Mouse (Mus musculus) skeletal muscle tissue, adult 2 months (tissue): ENCODE results near the gene Wfdc11.
"Not testable (repeated sequence)": the region's sequence is repeated elsewhere in the genome, so short reads cannot be mapped to it uniquely, and the experiment has no call there.

Source experiments
- DNase-seq: peaks from one replicate; pipeline ENCODE4 v3.0.0-alpha.2; 2012; ENCODE audit warnings: low read depth, low spot score

The Wfdc11 gene

DNA sequence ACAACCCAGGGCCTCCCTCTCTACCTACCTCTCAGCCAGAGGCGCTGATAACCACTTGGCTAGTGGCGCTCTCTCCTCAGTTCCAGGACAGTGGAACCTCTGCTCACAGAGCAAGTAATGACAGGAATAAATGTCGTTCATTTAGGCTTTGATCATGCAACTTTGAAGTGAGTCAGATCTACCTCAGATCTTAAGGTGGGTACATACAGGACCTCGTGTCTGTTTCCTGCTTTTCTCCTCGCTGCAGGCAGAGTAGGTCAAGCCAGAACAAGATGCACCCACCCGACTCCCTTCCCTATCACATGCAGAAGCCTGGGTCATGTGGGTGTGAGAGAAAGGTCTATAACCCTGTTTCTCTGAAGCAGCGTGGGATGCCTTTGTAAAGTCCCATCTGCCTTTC is at the start of gene Wfdc11:
Gene Wfdc11 (minus strand): TSS at position 101 of the 400 bp plus-strand sequence.
- DNase-seq = no peak

DNA sequence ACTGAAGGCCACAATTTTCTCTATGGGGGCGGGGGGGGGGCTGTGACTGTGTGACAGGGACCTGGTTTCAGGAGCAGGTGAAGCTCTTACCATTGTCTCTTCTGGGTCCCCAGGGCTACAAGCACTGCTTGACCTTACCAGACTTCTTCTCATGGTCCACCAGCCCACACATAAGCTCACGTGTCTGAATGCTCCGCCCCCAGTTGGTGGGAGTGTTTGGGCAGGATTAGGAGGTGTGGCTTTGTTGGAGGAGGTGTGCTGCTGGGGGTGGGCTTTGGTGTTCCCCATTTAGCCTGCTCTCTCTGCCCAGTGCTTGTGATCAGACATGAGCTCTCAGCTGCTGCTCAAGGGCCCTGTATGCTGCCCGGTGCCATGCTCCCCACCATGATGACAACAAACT is 49.4 kb upstream of the Wfdc11 start:
- no peak for DNase-seq

DNA sequence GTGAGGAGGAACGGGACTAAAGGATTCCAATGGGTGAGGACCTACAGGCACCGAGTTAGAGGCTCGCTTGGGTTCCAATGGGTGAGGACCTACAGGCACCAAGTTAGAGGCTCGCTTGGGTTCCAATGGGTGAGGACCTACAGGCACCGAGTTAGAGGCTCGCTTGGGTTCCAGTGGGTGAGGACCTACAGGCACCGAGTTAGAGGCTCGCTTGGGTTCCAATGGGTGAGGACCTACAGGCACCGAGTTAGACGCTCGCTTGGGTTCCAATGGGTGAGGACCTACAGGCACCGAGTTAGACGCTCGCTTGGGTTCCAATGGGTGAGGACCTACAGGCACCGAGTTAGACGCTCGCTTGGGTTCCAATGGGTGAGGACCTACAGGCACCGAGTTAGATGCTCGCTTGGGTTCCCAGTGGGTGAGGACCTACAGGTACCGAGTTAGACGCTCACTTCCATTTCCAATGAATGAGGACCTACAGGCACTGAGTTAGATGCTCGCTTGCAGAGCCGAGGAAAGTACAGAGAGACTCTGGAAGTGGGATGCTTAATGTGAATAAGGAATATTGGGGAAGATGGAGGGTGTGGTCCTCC is 42.4 kb upstream of the Wfdc11 start:
- not testable (repeated sequence) for DNase-seq

GRCm38 (mm10) chr2:164715005-164715404 is 41.1 kb upstream of the Wfdc11 start, which contains the start of gene Spint5:
Gene Spint5, plus strand, starts transcription at chr2:164715305.
- no peak for DNase-seq

GRCm38 (mm10) chr2:164705991-164706390 is 32.1 kb upstream of the Wfdc11 start:
- no peak for DNase-seq

GRCm38 (mm10) chr2:164705328-164705727 is 31.4 kb upstream of the Wfdc11 start:
- no peak for DNase-seq

DNA sequence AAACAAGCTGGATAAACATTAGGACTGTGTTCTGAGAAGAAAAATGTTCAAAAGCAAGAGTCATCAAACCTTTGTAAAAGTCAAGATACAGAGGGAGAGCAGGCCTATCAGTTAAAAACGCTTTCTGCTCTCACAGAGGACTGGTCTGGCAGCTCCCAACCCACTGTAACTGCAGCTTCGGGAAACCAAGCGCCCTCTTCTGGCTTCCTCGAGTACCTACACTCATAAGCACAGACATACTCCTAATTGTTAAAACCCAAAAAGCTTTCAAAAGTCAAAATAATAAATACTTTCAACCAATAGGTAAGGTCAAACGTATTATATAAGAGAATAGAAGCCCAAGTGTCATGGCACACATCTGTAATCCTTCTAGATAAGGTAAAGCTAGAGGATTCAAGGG is 30.3 kb upstream of the Wfdc11 start:
- DNase-seq = no peak

- no peak for DNase-seq
Measured at GRCm38 (mm10) chr2:164701761-164702160, 27.9 kb upstream of the Wfdc11 start.

- DNase-seq = no peak
Measured at GRCm38 (mm10) chr2:164700959-164701358, 27.1 kb upstream of the Wfdc11 start.

DNA sequence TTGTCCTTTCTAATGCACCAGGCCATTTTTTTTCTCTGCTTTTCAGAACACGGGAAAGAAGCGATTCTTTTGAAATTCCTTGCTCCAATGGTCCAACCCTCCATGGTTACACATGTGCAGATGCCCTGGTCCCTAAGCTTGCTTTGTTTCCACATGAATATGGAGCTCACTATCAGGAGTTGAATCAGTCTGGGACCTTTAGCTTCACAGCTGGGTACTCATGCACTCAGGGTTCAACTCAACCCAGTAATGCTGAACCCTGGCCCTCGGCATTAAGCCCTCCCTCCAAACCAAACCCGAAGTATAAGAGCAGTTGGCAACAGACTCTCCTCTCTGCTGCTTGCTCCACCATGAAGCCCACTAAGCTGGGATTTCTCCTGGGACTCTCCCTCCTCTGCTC is 24.3 kb upstream of the Wfdc11 start, which contains the start of gene Spint4:
Gene Spint4 (plus strand): TSS at position 301 of the 400 bp plus-strand sequence.
- DNase-seq = no peak

DNA sequence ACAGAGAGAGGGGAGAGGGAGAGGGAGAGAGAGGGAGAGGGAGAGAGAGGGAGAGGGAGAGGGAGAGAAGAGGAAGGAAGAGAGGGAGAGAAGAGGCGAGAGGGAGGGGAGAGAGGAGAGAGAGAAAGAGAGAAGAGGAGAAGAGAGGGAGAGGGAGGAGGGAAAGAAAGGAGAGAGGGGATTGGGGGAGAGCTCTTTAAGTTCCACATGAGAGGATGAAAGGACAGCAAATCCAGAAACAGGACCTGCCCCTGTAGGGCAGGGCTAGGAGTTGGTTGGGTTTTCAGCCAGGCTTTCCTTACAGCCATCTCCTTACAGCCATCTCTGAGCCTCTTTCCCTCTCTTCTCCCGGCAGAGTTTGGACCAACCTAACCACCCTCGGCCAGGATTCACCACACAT is 10.9 kb upstream of the Wfdc11 start, which contains the start of gene Wfdc13:
Gene Wfdc13 (plus strand): TSS at position 301 of the 400 bp plus-strand sequence.
- DNase-seq = no peak

- DNase-seq = no peak
Measured at GRCm38 (mm10) chr2:164679906-164680305, 6.0 kb upstream of the Wfdc11 start.

GRCm38 (mm10) chr2:164678848-164679625 is 5.2 kb upstream of the Wfdc11 start:
- peak; percentile 40 for DNase-seq

DNA sequence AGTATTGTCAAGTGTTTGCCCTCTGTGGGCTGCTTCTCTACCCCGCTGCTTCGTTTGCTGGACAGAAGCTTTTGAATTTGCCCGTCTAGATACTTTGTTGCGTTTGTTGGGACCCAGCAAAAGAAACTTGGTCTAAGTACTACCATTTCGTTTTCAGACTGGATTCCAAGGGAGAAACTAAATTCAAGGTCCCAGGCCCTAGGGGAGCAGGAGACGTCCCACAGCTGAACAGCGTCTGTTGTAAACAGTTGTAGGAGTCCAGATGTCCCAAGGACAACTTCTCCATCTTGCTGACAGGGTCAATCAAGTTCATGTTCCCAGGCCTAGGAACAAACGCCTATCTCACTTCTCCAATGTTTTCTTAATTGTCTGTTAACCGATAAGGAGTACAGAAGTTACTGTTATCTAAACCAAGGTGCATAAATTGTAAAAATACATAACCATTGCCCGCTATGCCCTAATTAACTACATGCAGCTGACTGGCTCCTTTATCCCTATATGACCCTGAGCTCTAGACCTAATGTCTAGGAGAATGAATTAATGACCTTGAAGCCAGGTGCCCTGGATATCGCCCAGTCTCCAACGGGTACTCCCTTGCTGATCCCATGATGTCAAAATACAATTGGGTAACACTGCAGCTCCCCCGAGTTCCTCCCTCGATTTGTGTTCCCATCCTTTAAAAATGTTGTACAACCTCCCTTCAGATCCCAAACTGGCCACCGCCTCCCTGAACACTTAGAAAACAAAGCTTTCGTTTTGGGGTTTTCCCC is 3.2 kb upstream of the Wfdc11 start:
- no peak for DNase-seq

GRCm38 (mm10) chr2:164676103-164676502 is 2.2 kb upstream of the Wfdc11 start:
- no peak for DNase-seq

- DNase-seq = no peak
Measured at GRCm38 (mm10) chr2:164670938-164671337, 2.9 kb downstream of the Wfdc11 start.

- DNase-seq = no peak
Measured at GRCm38 (mm10) chr2:164670261-164670660, 3.6 kb downstream of the Wfdc11 start.

DNA sequence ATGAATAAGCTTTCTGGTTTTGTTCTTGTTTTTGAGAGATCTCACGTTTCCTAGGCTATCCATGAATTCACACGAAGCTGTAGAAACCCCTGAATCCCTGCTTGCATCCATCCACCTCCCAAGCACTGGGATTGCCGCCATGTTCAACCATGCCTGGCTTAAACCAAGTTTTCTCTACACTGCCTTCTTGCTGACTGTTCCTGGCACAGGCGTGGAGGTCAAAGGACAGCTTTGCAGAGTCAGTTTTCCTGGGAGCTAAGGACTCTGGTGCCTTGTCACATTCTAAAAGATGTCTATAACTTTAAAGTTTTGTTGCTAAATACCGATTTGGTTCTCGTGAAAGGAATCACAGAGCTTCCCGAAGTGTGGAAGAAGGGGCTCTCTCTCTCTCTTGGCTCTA is 9.0 kb downstream of the Wfdc11 start:
- DNase-seq = no peak

GRCm38 (mm10) chr2:164656483-164656882 is 17.4 kb downstream of the Wfdc11 start, which contains the start of gene Wfdc9:
Gene Wfdc9, minus strand, starts transcription at chr2:164656583.
- DNase-seq = no peak

GRCm38 (mm10) chr2:164655858-164656257 is 18.0 kb downstream of the Wfdc11 start, which contains the start of gene Wfdc10:
Gene Wfdc10, plus strand, starts transcription at chr2:164656046.
- no peak for DNase-seq

DNA sequence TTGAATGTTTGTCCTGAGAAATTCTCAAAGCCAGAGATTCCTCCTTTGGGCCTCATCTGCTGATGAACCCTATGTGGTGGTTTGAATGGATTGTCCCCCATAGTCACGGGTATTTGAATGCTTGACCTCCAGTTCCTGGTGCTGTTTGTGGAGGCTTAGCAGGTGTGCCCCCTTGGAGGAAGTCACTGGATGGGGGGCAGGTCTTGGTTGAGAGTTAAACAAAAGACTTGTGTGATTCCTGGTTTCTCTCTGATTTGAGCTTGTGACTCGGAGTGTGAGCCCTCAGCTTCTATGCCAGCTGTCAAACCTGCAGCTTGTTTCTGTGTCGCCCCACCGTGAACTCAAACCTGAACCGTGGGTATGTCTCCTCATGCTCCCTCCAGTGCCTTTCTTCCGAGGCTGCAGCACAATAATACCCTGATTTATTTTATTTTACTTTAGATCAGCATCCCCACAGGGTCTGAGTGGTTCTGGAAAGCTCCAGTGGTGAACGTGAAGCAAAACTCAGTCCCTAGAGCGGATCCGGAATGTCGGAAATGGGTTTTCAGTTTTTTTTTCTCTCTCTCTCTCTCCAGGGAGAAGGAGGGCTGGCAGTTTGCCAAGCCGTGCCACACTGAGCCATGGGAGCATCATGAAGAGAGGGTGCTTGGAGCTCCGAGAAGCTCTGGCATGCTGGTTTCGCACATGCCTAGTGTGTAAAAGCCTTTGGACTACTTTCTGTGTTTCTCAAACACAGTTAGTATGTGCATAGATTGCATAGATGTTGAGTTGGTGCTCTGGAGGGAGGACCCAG is 31.8 kb downstream of the Wfdc11 start:
- DNase-seq = no peak
